Mouse (Mus musculus) left cerebral cortex, postnatal 14 days (tissue): ENCODE measurements at regions not wholly inside any gene's neighbourhood (a gene's known extent, or its start where the extent isn't known, plus 50 kb on each side); places are given as distances from the start of the nearest gene placed in this dataset.

Experiments
- DNase-seq, 2 experiments: peaks; one replicate each; pipeline ENCODE4 v3.0.0; 2021 to 2022; ENCODE audit warnings: low spot score in 2 of 2, mixed read lengths in 1 of 2
- intact Hi-C: fragments of 180-260 bp; cut with DNase I; formaldehyde crosslinking; loops from one replicate; pipeline ENCODE4 v1.15.1; 2025

- intact Hi-C loops, result no loop called here
- DNase-seq, result no peak
Measured at GRCm38 (mm10) chr6:143365840-143366239, 198.8 kb downstream of the Etnk1 start.

GRCm38 (mm10) chr6:143367804-143368203, 200.8 kb downstream of the Etnk1 start:
- intact Hi-C loops, result no loop called here
- no peak for DNase-seq

- intact Hi-C loops, result no loop called here
- no peak for DNase-seq
Measured at GRCm38 (mm10) chr6:143368646-143369045, 201.6 kb downstream of the Etnk1 start.

- no peak for DNase-seq
- intact Hi-C loops, result no loop called here
Measured at GRCm38 (mm10) chr6:143372487-143372886, 205.5 kb downstream of the Etnk1 start.

GRCm38 (mm10) chr6:143373686-143374273, 206.8 kb downstream of the Etnk1 start:
- intact Hi-C loops, result no loop called here
- peak; percentile 37 to 57 for DNase-seq

- peak; percentile 19 to 29 for DNase-seq
- intact Hi-C loops, result no loop called here
Measured at GRCm38 (mm10) chr6:143375951-143376713, 209.1 kb downstream of the Etnk1 start.

GRCm38 (mm10) chr6:143377121-143377520, 210.1 kb downstream of the Etnk1 start:
- DNase-seq, result no peak
- intact Hi-C loops, result no loop called here

- intact Hi-C loops, result no loop called here
- no peak for DNase-seq
Measured at GRCm38 (mm10) chr6:143378126-143378525, 211.1 kb downstream of the Etnk1 start.

GRCm38 (mm10) chr6:143380490-143380889, 213.5 kb downstream of the Etnk1 start:
- intact Hi-C loops, result no loop called here
- DNase-seq, result no peak

- DNase-seq, result no peak
- intact Hi-C loops, result no loop called here
Measured at GRCm38 (mm10) chr6:143386597-143387450, 219.8 kb downstream of the Etnk1 start.

- DNase-seq, result no peak
- intact Hi-C loops, result no loop called here
Measured at GRCm38 (mm10) chr6:143393543-143394207, 226.7 kb downstream of the Etnk1 start.

- intact Hi-C loops, result no loop called here
- DNase-seq, result no peak
Measured at GRCm38 (mm10) chr6:143394377-143394776, 227.4 kb downstream of the Etnk1 start.

GRCm38 (mm10) chr6:143401436-143401835, 234.4 kb downstream of the Etnk1 start:
- intact Hi-C loops, result no loop called here
- DNase-seq, result no peak

GRCm38 (mm10) chr6:143401921-143402320, 234.9 kb downstream of the Etnk1 start:
- intact Hi-C loops, result no loop called here
- peak in 1 of 2 experiments; percentile 40 for DNase-seq

- intact Hi-C loops, result no loop called here
- no peak for DNase-seq
Measured at GRCm38 (mm10) chr6:143402766-143403165, 235.7 kb downstream of the Etnk1 start.

- DNase-seq, result no peak
- intact Hi-C loops, result no loop called here
Measured at GRCm38 (mm10) chr6:143404521-143404920, 237.5 kb downstream of the Etnk1 start.

GRCm38 (mm10) chr6:143412056-143412455, 245.0 kb downstream of the Etnk1 start:
- intact Hi-C loops, result no loop called here
- no peak for DNase-seq

GRCm38 (mm10) chr6:143412721-143413120, 245.7 kb downstream of the Etnk1 start:
- no peak for DNase-seq
- intact Hi-C loops, result no loop called here

- intact Hi-C loops, result no loop called here
- peak; percentile 77 to 80 for DNase-seq
Measured at GRCm38 (mm10) chr6:143414590-143415382, 247.8 kb downstream of the Etnk1 start.
